Mouse (Mus musculus) MEL (cell line): ENCODE results near the gene Pip5k1c.

Experiments
- CTCF ChIP-seq, 3 experiments: IDR thresholded peaks in 2 of 3; conservative IDR thresholded peaks in 1 of 3; 2 replicates each; pipeline ENCODE4 v1.5.1; 2011 to 2012; ENCODE audit warnings: low read length in 3 of 3, low read depth in 2 of 3, mild to moderate bottlenecking in 2 of 3, improper control_type of control experiment in 1 of 3, inconsistent platforms in 1 of 3, mixed read lengths in 1 of 3, moderate library complexity in 1 of 3; ENCODE audit not compliant: control insufficient read depth in 1 of 3, insufficient read depth in 1 of 3, poor library complexity in 1 of 3, severe bottlenecking in 1 of 3
- MAFK ChIP-seq: IDR thresholded peaks from 2 replicates; pipeline ENCODE4 v1.6.1; 2011; ENCODE audit warnings: low read depth, mild to moderate bottlenecking, low read length, improper control_type of control experiment, borderline replicate concordance
- MAX ChIP-seq: IDR thresholded peaks from 2 replicates; pipeline ENCODE4 v1.6.1; 2011; ENCODE audit warnings: low read length, improper control_type of control experiment
- POLR2A ChIP-seq, 2 experiments: IDR thresholded peaks; 2 replicates each; pipeline ENCODE4 v1.6.1; 2011 to 2012; ENCODE audit warnings: low read length in 2 of 2, mild to moderate bottlenecking in 2 of 2, control low read depth in 1 of 2, improper control_type of control experiment in 1 of 2, low read depth in 1 of 2, moderate library complexity in 1 of 2; ENCODE audit not compliant: control insufficient read depth in 1 of 2, insufficient read depth in 1 of 2, poor library complexity in 1 of 2
- POLR2AphosphoS2 ChIP-seq: IDR thresholded peaks from 2 replicates; pipeline ENCODE4 v1.6.1; 2011; ENCODE audit warnings: low read length, improper control_type of control experiment
- POLR2AphosphoS5 ChIP-seq: IDR thresholded peaks from 2 replicates; pipeline ENCODE4 v1.6.1; 2012; ENCODE audit warnings: low read depth, borderline replicate concordance, mild to moderate bottlenecking, inconsistent platforms, low read length, moderate library complexity, mixed read lengths
- SIN3A ChIP-seq: IDR thresholded peaks from 2 replicates; pipeline ENCODE4 v1.6.1; 2012; ENCODE audit warnings: low read length, improper control_type of control experiment, inconsistent platforms
- TBP ChIP-seq: IDR thresholded peaks from 2 replicates; pipeline ENCODE4 v1.8.0; 2011; ENCODE audit warnings: low read depth, low read length, improper control_type of control experiment
- USF2 ChIP-seq, 2 experiments: IDR thresholded peaks; 2 replicates each; pipeline ENCODE4 v1.6.1; 2011 to 2012; ENCODE audit warnings: improper control_type of control experiment in 2 of 2, low read length in 2 of 2, borderline replicate concordance in 1 of 2, inconsistent platforms in 1 of 2, low read depth in 1 of 2, mild to moderate bottlenecking in 1 of 2; ENCODE audit not compliant: insufficient read depth in 1 of 2
- ZC3H11A ChIP-seq: IDR thresholded peaks from 2 replicates; pipeline ENCODE4 v1.6.1; 2012; ENCODE audit warnings: low read depth, mild to moderate bottlenecking, inconsistent platforms, low read length, improper control_type of control experiment
- ZMIZ1 ChIP-seq: IDR thresholded peaks from 2 replicates; pipeline ENCODE4 v1.6.1; 2012; ENCODE audit warnings: low read depth, mild to moderate bottlenecking, inconsistent platforms, low read length, improper control_type of control experiment, moderate library complexity

DNA sequence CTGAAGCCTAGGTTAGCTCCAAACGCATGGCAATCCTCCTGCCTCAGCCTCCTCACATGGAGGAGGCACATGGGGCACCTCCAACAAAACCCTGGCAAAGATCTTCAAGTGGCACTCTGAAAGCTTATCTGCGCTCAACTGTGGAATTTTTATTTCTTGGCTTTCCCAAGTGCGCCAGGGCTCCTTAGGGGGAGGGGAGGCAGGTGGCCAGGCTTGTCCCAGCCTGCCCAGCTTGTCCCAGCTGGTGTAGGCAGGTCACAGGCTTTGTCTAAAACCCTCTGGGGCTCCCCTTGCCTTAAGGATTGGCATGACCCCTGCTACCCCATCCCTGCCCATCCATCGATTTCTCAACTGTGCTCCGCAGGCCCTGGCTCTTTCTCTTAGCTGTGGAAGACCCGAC lies 8.6 kb upstream of the Pip5k1c start:
- TF ChIP-seq POLR2A (IDR thresholded peaks at IDR 0.05; ENCODE audit: control insufficient read depth in 1 of 2, insufficient read depth in 1 of 2, low read depth in 1 of 2, low read length in 2 of 2, poor library complexity in 1 of 2) (no peak), MAFK (no peak), POLR2AphosphoS5 (no peak), USF2 (IDR thresholded peaks at IDR 0.05; ENCODE audit: borderline replicate concordance in 1 of 2, insufficient read depth in 1 of 2, low read depth in 1 of 2, low read length in 2 of 2) (no peak), POLR2AphosphoS2 (no peak), ZMIZ1 (no peak), CTCF (IDR thresholded peaks at IDR 0.05 in 2 of 3, conservative IDR thresholded peaks at IDR 0.05 in 1 of 3; ENCODE audit: control insufficient read depth in 1 of 3, insufficient read depth in 1 of 3, low read depth in 2 of 3, low read length in 3 of 3, poor library complexity in 1 of 3, severe bottlenecking in 1 of 3) (no peak), SIN3A (no peak), TBP (no peak), MAX (no peak), ZC3H11A (no peak)
